Mouse (Mus musculus) thymus, postnatal 14 days (tissue): Measurements from ENCODE around the gene Adam19.

Experiments
- DNase-seq: peaks from one replicate; pipeline ENCODE4 v3.0.0; 2021

Gene Adam19

GRCm38 (mm10) chr11:46054911-46055895 is 589 bp upstream of the Adam19 start:
- no peak for DNase-seq

GRCm38 (mm10) chr11:46056770-46057411 is 1.1 kb downstream of the Adam19 start:
- no peak for DNase-seq

- no peak for DNase-seq
These were observed 2.2 kb downstream of the Adam19 start for GRCm38 (mm10) chr11:46058011-46058410.

- no peak for DNase-seq
These were observed 3.1 kb downstream of the Adam19 start for GRCm38 (mm10) chr11:46058916-46059315.

- DNase-seq: peak; percentile 42
These were observed 4.3 kb downstream of the Adam19 start for GRCm38 (mm10) chr11:46059887-46060650.

GRCm38 (mm10) chr11:46060651-46061020 is 4.8 kb downstream of the Adam19 start:
- no peak for DNase-seq

- no peak for DNase-seq
These were observed 6.1 kb downstream of the Adam19 start for GRCm38 (mm10) chr11:46061776-46062445.

GRCm38 (mm10) chr11:46062569-46062968 is 6.8 kb downstream of the Adam19 start:
- DNase-seq: no peak

- no peak for DNase-seq
These were observed 7.4 kb downstream of the Adam19 start for GRCm38 (mm10) chr11:46062993-46063731.

GRCm38 (mm10) chr11:46064767-46065166 is 9.0 kb downstream of the Adam19 start:
- DNase-seq: no peak

- DNase-seq: no peak
These were observed 9.6 kb downstream of the Adam19 start for GRCm38 (mm10) chr11:46065201-46066011.

- DNase-seq: no peak
These were observed 11.7 kb downstream of the Adam19 start for GRCm38 (mm10) chr11:46067371-46068060.

- no peak for DNase-seq
These were observed 13.1 kb downstream of the Adam19 start for GRCm38 (mm10) chr11:46068756-46069407.

GRCm38 (mm10) chr11:46069408-46070003 is 13.7 kb downstream of the Adam19 start:
- DNase-seq: no peak

GRCm38 (mm10) chr11:46070161-46070560 is 14.4 kb downstream of the Adam19 start:
- no peak for DNase-seq

- peak; percentile 55 for DNase-seq
These were observed 15.0 kb downstream of the Adam19 start for GRCm38 (mm10) chr11:46070789-46071188.

- DNase-seq: no peak
These were observed 16.8 kb downstream of the Adam19 start for GRCm38 (mm10) chr11:46072466-46073060.

GRCm38 (mm10) chr11:46073061-46073849 is 17.5 kb downstream of the Adam19 start:
- DNase-seq: no peak
